Mouse (Mus musculus) kidney, embryonic 15.5 days (tissue): ENCODE results near the gene Il21. TPM values are rescaled to one million over a fixed set of nuclear protein-coding genes. Genes with fewer than 3 reads are reported as not detected.

Source experiments
- ATAC-seq: fragments of 200-750 bp; cut with Nextera tagmentation; replicated peaks from 2 replicates; pipeline ENCODE4 v1.8.0; 2017; ENCODE audit warnings: moderate TSS enrichment; ENCODE audit not compliant: low FRiP score
- H3K27ac ChIP-seq: fragments of 300-500 bp; sonication (generic); 2 replicates; pipeline ENCODE4 v1.5.1; 2015; ENCODE audit warnings: mild to moderate bottlenecking, inconsistent platforms
- H3K27me3 ChIP-seq: fragments of 300-500 bp; sonication (generic); 2 replicates; pipeline ENCODE4 v1.6.1; 2015; ENCODE audit warnings: inconsistent platforms
- H3K36me3 ChIP-seq: fragments of 300-500 bp; sonication (generic); 2 replicates; pipeline ENCODE4 v1.6.1; 2015; ENCODE audit warnings: inconsistent platforms
- H3K4me1 ChIP-seq: fragments of 300-500 bp; sonication (generic); 2 replicates; pipeline ENCODE4 v1.6.1; 2015; ENCODE audit warnings: inconsistent platforms
- H3K4me2 ChIP-seq: fragments of 300-500 bp; sonication (generic); 2 replicates; pipeline ENCODE4 v1.6.1; 2015; ENCODE audit warnings: moderate library complexity, mild to moderate bottlenecking, inconsistent platforms
- H3K4me3 ChIP-seq: fragments of 300-500 bp; sonication (generic); replicated peaks from 2 replicates; pipeline ENCODE4 v1.5.1; 2015; ENCODE audit warnings: mild to moderate bottlenecking, inconsistent platforms
- H3K9ac ChIP-seq: fragments of 300-500 bp; sonication (generic); 2 replicates; pipeline ENCODE4 v1.6.1; 2015; ENCODE audit warnings: mild to moderate bottlenecking, inconsistent platforms
- H3K9me3 ChIP-seq: fragments of 300-500 bp; sonication (generic); replicated peaks from 2 replicates; pipeline ENCODE4 v1.6.1; 2016; ENCODE audit warnings: inconsistent platforms
- WGBS: fragments of 180-500 bp; shearing (Covaris S2); methylation state at CpG from one replicate; pipeline ENCODE4 v1.1.7; 2015; ENCODE audit warnings: mixed read lengths; 5-methylcytosine and 5-hydroxymethylcytosine counted together
- microRNA-seq: library from miRNA; unstranded; fragments of <30 nt; microRNA quantifications from one replicate; pipeline ENCODE4, GENCODE M21; 2016
- polyA plus RNA-seq: library from polyadenylated mRNA; unstranded; fragments of >200 nt; fragmentation: Nextera tagmentation; extraction: Ambion mirVana; gene quantifications from 2 replicates; pipeline ENCODE4 v1.2.1, GENCODE M21; 2015

Il21 gene
- polyA plus RNA-seq, 1 experiment from 2014 or later = not detected

- no peak overlapping the region for H3K27ac ChIP-seq
- no peak overlapping the region for H3K4me2 ChIP-seq
- peaks cover 13% of the 10 kb centered on the region for H3K4me1 ChIP-seq
- no peaks in the 10 kb centered on the region for H3K27me3 ChIP-seq
- H3K4me3 ChIP-seq = no peak overlapping the region
- H3K9me3 ChIP-seq = no peaks in the 10 kb centered on the region
- H3K9ac ChIP-seq = no peak overlapping the region
- ATAC-seq = no peak
- H3K36me3 ChIP-seq = no peaks in the 10 kb centered on the region
- 59% methylated on average over 16 of the region's 16 CpGs for WGBS
These were observed 49.8 kb downstream of the Il21 start for GRCm38 (mm10) chr3:37182415-37183269.

- Histone ChIP-seq H3K4me3 (no peak overlapping the region), H3K27me3 (no peaks in the 10 kb centered on the region), H3K9ac (no peak overlapping the region), H3K4me1 (peaks cover 13% of the 10 kb centered on the region), H3K27ac (no peak overlapping the region), H3K4me2 (no peak overlapping the region), H3K36me3 (no peaks in the 10 kb centered on the region), H3K9me3 (no peaks in the 10 kb centered on the region)
- peak; percentile 71 for ATAC-seq
- WGBS = 31% methylated on average over 2 of the region's 2 CpGs
These were observed 51.4 kb downstream of the Il21 start for GRCm38 (mm10) chr3:37181041-37181440.

DNA sequence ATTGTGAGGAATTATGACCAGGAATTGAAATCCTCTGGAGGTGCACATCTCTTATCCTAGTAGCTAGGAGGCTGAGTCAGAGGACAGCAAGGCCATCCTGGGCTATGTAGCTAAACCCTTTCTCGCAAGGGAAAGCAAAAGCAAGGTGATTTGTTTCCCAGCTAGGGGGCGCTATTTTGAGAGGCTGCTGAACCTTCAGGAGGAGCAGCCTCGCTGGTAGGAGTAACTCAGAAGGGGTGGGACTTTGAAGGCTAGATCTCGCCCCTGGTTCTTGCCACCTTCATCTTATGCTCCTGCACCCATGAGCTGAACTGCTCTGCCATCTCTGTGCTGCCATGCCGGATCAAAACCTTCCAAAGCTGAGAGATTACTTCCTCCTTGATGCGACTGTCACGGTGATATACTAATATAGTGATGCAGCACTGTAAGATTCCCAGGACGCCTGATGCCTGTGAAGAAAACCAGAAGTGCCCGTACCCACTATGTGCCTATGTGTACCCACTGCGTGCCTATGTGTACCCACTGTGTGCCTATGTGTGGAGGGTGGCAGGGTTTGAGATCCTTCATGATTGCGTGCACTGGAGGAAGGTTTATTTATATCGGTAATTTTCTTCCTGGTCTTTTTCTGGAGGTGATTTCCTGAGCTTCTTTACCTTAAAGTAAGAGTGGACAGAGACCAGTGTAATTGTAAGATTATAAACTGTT, 52.2 kb downstream of the Il21 start:
- H3K9me3 ChIP-seq = no peaks in the 10 kb centered on the region
- ATAC-seq = no peak
- H3K4me2 ChIP-seq = no peak overlapping the region

DNA sequence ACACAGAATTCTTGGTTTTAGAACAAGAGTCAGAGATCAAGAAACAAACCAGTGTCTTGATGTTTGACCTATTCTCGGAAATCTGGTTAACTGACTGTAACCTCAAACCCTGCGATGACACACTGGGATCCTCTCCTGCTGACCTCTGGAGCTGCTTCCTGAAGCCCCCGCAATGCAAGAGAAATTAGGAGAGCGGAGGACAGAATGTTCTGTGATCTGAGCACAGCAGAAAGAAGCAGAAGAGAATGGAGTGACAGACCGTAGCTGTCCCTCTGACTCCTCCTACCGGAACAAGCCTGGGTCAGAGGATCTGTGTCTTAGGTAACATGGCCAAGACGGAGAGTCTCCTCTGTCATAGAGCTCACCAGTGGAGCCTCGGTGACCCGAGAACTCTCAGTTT, 53.0 kb downstream of the Il21 start:
- Histone ChIP-seq H3K4me3 (no peak overlapping the region), H3K9me3 (no peaks in the 10 kb centered on the region), H3K27ac (no peak overlapping the region), H3K27me3 (no peaks in the 10 kb centered on the region), H3K9ac (no peak overlapping the region), H3K4me2 (no peak overlapping the region), H3K4me1 (peaks cover 13% of the 10 kb centered on the region), H3K36me3 (no peaks in the 10 kb centered on the region)
- 75% methylated on average over 9 of the region's 9 CpGs for WGBS
- ATAC-seq = 0 out of 2 replicates have a peak, but pooled peaks have one; percentile 56

More for the DNA sequence above, 52.2 kb downstream of the Il21 start:
- H3K4me3 ChIP-seq = no peak overlapping the region
- no peaks in the 10 kb centered on the region for H3K27me3 ChIP-seq
- no peak overlapping the region for H3K27ac ChIP-seq
- H3K36me3 ChIP-seq = no peaks in the 10 kb centered on the region
- peaks cover 13% of the 10 kb centered on the region for H3K4me1 ChIP-seq
- WGBS = 85% methylated on average over 12 of the region's 12 CpGs
- H3K9ac ChIP-seq = no peak overlapping the region

- H3K9ac ChIP-seq = no peak overlapping the region
- no peaks in the 10 kb centered on the region for H3K27me3 ChIP-seq
- H3K9me3 ChIP-seq = no peaks in the 10 kb centered on the region
- no peak overlapping the region for H3K27ac ChIP-seq
- H3K4me2 ChIP-seq = no peak overlapping the region
- H3K4me3 ChIP-seq = no peak overlapping the region
- 60% methylated on average over 10 of the region's 10 CpGs for WGBS
- no peaks in the 10 kb centered on the region for H3K36me3 ChIP-seq
- no peaks in the 10 kb centered on the region for H3K4me1 ChIP-seq
- ATAC-seq = no peak
These were observed 57.5 kb downstream of the Il21 start for GRCm38 (mm10) chr3:37174711-37175572.

DNA sequence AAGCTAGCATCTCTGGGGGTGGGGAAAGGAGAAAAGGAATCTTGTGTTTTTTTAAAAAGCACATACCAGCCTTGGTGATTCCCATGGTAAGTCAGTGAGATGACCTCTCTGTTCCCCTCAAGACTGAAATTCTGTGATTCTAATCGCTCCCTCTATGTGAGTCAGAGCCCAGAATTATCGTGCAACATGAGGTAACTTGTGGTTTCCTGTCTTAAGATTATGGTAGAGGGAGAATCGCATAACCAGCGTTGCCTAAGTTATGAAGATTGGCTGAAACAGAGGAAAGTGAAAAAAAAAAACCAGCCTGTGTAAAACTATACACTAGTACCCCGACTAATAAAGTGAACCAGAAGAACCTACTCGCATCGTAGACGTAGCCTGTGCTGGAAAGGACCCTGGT, 59.2 kb downstream of the Il21 start:
- no peaks in the 10 kb centered on the region for H3K27me3 ChIP-seq
- H3K9ac ChIP-seq = no peak overlapping the region
- H3K4me3 ChIP-seq = no peak overlapping the region
- H3K27ac ChIP-seq = no peak overlapping the region
- 87% methylated on average over 8 of the region's 8 CpGs for WGBS
- no peaks in the 10 kb centered on the region for H3K36me3 ChIP-seq
- H3K4me1 ChIP-seq = no peaks in the 10 kb centered on the region
- no peak overlapping the region for H3K4me2 ChIP-seq
- no peak for ATAC-seq
- no peaks in the 10 kb centered on the region for H3K9me3 ChIP-seq

Small RNAs within 50 kb of the gene (microRNA-seq; reads per million reads assigned to microRNA genes)
- not detected for gene Gm24169

Other genes starting within 250 kb of the Il21 start
- 0.10 and 0.27 TPM in 2 replicates for gene Adad1, start 169.1 kb downstream of the Il21 start, polyA plus RNA-seq
- gene Il2, start 106.7 kb downstream of the Il21 start, polyA plus RNA-seq = 0.28 TPM in 1 of 2 replicates, not detected in the other
- 8.5 and 8.7 TPM in 2 replicates for gene Bbs12, start 79.9 kb upstream of the Il21 start, polyA plus RNA-seq
- gene Cetn4, start 80.1 kb upstream of the Il21 start, polyA plus RNA-seq = 3.8 and 4.2 TPM in 2 replicates
- 2.3 and 2.4 TPM in 2 replicates for gene Fgf2, start 115.7 kb upstream of the Il21 start, polyA plus RNA-seq
- 38.7 and 48.0 TPM in 2 replicates for gene Spata5, start 187.3 kb upstream of the Il21 start, polyA plus RNA-seq
- 5.2 and 5.6 TPM in 2 replicates for gene Nudt6, start 187.6 kb upstream of the Il21 start, polyA plus RNA-seq